Mouse (Mus musculus): ENCODE data around the gene Card6.

Gene Card6

DNA sequence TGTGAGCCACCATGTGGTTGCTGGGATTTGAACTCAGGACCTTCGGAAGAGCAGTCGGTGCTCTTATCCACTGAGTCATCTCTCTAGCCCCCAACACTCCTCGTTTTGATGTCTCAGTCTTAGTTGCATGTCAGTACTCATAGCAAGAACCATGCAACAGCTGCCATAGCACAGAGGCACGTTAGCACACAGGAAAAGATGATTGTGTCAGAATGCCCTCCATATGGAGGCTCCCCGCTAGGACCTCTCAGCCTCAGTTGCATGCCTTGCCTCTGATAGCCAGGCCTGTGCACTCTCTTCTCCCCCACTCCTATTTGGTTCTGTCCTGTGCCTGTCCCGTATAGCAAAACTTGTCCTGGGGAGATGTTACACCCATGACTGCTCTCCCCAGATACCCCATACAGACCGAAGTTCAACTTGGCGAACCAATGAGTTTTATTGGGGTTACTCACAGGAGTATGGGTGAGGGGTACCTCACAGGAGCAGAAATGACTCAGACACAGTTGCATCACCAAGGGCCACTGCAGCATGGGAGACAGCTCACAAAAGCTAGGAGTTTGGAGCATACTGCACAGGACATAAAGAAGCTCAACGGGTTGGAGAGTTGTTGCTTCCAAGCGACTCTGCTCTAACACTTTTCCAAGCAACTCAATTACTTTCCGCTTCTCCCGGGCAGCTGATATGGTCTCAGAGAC is 20.9 kb upstream of the Card6 start:
- no peak for DNase-seq

DNA sequence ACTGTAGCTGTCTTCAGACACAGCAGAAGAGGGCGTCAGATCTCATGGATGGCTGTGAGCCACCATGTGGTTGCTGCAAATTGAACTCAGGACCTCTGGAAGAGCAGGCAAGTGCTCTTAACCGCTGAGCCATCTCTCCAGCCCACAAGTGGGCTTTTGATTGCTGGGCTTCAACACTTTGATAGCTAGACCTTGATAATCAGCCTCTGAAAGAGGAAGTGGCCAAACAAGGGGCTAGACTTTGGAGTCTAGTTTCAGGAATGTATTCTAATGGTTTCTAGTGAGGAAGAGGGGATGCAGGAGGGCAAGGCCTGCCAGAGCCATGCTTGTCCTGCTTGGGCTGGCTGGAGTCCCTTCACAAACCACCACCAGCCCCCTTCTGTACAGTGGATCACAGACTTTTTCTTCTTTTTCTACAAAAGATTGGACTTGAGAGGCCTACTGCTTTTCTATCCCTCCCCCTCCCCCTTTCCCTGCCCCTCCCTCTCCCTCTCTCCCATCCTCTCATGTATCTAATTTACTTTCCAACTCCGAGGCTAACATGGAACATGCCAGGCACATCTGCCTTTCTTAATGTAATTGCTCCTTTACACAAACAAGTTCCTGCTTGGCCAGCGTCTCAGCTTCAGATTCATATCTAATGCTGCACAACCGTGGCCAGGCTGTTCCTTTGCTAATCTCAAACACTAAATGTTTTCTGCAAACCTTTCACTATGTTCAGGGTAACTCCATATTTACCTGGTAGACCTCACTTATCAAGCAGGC is 20.0 kb upstream of the Card6 start:
- no peak for DNase-seq

DNA sequence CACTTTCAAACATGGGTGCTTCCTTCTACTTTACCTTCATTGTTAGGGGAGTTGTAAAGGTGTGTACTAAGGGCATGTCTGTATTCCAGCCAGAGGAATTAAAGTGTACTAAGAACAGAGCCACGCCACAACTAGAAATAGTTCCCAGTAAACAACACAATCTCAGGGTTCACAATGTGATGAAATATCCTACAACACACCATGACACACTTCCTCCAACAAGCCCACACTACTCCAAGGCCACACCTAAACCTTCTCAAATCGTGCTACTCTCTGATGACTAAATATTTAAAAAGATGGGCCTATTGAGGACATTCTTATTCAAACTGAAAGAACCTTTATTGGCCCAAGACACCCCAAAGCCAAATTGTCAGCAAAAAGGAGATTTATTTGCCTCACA is 19.1 kb upstream of the Card6 start:
- no peak for DNase-seq

DNA sequence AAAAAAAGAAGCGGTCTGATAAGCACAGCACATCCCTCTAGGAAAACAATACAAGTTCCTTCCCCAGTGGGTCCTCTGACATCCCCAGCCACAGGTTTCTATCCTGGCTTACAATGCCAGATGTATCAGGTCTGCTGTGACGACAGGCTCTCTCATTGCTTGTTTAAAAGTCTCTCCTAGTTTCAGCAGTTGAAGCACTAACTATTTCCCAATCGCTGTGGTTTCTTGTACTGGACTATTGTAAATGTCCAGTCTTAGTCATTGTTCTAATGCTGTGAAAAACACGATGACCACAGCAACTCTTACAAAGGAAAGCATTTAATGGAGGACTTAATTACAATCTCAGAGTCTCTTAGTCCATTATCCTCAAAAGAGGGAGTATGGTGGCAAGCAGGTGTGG is 18.1 kb upstream of the Card6 start:
- DNase-seq = no peak

DNA sequence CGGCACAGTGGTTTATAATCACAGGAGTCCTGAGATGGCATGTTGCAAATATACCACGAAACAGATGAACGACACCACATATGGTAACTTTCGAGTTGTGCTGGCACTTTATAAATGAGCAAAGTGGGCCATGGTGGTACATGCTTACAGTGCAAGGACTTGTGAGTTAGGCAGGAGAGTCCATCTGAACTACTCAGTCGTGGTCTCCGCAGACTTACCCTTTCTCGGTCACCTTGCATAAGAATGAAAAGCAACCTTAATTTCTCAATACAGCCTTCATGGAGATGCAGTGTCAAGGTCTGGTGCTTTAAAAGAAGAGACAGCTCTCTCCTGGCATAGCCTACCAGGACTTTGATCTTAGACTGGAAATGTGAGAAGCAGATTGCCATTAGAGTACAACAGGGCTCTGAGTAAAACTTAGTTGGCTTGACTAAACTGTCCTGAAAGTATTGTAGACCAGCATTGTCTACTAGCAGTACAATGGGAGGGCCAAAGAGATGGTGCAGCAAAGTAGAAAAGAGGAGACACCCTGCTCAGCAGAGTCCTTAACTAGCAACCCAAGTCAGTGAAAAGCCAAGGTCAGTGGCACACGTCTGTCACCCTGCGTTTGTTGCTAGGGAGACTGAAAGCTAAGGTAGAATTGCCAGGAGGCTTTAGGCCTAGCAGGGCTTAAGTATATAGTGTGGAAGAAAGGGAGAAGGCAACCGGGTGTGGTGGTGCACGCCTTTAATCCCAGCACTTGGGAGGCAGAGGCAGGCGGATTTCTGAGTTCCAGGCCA is 13.4 kb upstream of the Card6 start:
- no peak for DNase-seq

DNA sequence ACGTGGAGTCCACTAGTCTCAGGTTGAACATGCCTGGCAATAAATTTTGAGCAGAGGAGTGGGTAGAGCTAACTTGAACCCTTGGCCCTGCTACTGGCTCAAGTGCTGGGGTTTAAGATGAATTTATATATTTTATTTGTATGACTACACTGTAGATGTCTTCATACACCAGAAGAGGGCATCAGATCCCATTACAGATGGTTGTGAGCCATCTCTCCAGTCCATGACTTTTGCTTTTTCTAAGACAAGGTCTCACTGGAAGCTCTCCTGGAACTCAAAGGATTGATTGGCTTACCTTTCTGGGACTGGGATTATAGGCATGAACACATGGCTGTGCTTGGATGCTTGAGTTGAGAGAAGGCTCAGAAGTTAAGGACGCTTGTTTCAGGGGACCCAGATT is 11.4 kb upstream of the Card6 start:
- DNase-seq = no peak

DNA sequence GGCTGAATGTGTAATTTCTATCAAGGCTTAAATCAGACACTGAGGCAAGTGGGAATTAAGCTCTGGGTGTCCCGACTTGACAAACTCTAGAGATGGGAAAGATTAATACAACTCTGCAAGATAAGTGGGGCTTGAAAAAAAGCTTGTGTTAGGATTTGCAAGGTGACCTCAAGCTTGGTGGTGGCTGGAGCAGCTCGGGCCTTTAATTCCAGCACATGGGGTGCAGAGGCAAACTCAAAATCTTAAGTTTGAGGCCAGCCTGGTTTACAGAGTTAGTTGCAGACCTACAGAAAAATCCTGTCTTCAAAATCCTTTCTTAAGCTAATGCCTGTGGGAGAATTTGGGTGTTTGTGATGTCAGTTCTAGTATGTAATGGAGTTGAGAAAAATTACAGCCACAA is 10.9 kb upstream of the Card6 start:
- DNase-seq = no peak

DNA sequence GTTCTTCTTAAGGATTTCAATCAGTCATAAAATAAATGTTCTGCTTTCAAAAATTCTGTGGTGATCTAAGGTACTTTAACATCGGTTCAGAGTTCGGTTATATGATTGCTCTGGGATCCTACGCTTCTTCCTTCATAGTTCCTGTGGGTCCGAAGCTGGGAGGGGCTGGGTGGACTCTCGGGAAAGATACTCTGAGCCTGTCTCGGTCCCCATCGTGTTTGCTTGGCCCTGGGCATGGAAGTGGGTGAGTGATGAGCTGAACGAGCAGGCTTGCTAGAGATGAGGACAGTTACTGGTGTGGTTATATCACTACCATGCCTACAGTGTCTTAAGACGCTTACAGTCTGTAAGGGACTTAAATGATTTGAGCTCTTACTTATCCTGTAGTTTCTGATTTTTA is 10.3 kb upstream of the Card6 start:
- no peak for DNase-seq

DNA sequence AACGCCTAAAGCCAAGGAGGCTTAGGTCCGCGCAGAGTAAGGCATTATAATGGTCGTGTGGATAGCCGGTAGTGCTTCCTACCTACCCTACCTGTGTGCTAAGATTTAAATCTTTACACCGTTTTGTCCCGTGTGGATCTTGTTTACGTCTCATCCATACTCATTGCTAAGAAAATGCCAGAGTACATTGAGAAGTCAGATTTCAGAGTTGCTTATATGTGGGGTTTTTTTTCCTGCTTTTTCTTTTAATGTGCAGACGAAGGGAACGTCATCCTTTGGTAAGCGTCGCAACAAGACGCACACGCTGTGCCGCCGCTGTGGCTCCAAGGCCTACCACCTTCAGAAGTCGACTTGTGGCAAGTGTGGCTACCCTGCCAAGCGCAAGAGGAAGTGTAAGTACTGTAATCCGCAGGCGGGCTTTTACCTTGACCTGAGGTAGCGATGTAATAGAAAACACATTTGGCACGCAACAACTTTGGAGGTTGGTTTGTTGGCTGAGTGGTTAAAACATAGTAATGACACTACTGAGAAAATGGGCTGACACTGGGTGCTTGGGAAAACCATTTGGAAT is 8.8 kb upstream of the Card6 start:
- peak; percentile 8 for DNase-seq

DNA sequence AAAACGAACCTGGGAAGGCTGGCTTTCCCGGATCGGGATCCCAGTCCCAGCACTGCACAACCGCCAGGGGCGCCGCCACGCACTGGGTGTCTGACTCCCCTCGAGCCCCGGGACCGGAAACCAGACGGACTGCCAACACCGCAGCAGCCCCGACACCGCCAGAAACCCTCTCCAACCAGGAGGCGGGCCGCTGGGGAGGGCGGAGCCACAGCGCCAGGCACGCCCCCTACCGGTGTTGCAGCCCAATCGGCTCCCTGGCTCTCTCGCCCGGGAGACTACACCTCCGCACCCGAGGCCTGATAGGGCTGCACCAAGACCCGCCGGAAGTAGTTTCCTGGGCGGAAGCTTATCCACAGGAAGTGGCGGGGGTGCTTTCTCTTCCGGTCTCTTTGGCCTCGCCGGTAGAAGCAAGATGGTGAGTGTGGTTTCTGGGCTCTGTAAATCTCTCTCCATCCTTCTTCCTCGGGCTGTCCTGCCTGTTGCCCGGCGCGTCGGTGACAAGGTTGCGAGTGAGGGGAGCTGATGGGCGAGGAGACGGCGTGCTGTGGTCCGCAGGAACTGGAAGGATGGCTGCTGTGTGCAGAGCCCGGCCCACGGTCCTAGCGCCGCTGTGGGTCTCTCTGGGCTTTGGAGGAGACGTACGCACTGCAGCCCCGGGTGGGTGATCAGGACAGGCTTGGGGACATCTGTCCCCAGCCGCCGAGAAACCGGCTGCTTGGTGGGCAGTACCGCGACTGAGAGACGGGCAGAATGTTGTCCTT is 8.1 kb upstream of the Card6 start, which contains the start of gene Rpl37:
TSS of gene Rpl37 (plus strand) at position 376 of the 761 bp plus-strand sequence.
- peak; percentile 99 for DNase-seq

DNA sequence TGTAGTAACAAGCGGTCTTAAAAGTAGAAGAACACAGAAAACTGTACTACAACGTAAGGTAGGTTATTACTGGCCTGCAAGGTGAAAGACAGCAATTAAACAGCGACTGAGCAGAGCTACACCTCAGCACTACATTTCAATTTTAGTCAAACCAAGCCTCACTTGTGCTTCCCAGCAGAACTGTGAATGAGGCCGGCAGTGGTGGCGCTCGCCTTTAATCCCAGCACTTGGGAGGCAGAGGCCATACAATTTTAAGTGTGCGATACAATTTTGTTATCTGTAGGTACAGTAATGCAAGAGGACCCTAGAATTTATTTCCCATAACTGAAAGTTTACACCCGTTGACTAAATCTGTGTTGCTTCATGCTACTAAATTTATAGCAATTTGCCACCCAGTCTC is 6.8 kb upstream of the Card6 start:
- no peak for DNase-seq

DNA sequence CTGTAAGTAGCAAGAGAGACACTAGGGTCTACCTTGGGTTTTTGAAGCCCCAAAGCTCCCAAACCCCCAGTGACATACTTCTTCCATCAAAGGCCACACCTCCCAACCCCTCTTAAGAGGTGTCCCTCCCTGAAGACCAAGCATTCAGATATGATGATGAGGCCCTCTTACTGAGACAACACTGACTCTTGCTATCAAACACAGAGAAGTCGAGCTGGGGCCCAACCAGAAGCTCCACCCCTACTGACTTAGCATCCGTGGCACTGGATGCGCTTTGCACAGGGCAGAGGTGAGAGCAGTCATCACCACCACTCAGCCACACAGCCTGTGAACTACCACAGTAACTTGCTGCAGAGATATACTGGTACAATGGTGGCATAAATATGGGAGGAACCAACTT is 4.3 kb upstream of the Card6 start:
- no peak for DNase-seq

DNA sequence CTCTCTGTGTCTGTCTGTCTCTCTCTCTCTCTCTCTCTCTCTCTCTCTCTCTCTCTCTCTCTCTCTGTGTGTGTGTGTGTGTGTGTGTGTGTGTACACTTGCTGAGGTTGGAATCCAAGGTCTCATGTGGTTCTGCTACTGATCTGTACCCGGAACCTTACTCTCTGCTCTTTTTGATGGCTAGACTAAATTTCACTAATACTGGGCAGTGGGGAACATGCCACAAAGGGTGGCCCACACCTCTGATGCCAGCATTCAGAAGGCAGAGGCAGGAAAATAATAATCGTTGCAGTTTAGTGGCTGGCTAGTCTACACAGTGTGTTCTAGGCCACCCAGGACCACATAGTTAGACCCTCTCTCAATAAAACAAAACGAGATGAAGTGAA is 309 bp upstream of the Card6 start:
- DNase-seq = no peak

DNA sequence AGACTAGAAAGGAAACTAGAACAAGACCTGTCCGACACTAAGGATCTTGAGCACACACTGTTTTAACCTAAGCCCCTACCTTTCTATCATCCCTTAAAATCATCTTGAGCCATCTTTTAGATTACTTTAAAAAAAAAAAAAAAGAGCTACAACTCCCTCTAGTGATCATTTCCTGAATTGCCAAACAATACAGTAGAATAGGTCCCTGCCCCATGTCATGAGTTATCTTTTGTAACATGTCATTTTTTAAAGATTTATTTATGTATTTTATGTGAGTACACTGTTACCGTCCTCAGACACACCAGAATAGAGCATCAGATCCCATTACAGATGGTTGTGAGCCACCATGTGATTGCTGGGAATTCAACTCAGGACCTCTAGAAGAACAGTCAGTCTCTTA is 2.0 kb downstream of the Card6 start:
- DNase-seq = no peak

DNA sequence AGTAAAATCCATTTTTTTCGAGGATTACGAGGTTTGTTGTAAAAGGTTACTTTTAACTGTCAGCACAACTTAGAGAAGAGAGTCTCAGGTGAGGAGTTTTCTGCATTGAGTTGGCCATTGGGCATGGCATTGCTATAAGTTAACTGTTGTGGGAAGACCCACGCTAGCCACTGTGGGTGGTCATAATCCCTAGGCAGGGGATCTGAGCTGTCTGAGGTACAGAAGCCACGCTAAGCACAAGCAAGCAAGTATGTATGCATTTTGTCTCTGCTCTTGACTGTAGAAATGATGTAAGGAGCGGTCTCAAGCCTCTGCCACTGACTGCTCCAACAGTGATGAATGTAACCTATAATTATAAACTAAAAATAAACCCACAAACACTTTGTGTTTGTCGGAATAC is 2.4 kb downstream of the Card6 start:
- no peak for DNase-seq

DNA sequence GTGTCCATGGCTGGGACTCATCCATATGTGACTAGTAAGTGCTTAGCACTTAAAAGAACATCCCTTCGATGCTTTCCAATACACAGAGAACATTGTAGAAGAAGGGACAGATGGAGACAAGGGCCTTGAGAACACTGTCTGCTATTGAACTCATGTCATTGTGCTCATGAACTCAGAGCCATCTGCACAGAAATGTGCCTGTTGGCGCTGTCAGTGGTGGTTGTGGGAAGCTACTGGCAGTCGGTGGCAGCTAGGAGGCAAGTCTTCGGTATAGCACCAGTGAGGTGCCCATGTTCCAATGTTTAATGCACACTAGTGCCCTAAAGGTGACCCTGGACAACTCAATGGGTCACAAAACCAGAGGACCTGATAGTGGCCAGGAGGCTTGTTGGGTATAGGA is 6.0 kb downstream of the Card6 start:
- DNase-seq = no peak

DNA sequence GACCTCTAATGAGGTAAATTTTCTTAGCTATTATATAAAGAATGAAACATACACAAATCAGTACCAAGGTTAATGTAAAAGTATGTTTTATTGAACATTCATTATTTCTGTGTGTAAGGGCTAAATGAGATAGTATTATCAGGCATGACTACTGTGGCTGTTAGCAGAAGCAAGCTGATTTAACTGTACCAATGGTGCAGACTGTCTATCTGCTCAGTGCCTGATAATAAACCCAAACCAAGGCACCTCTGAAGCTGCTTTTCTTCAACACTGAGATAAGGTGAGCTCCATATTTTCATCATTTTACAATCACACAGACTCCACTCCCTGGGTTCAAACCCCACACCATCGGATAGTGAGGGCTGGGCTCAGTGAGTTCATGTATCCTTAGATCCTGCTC is 11.0 kb downstream of the Card6 start:
- no peak for DNase-seq

DNA sequence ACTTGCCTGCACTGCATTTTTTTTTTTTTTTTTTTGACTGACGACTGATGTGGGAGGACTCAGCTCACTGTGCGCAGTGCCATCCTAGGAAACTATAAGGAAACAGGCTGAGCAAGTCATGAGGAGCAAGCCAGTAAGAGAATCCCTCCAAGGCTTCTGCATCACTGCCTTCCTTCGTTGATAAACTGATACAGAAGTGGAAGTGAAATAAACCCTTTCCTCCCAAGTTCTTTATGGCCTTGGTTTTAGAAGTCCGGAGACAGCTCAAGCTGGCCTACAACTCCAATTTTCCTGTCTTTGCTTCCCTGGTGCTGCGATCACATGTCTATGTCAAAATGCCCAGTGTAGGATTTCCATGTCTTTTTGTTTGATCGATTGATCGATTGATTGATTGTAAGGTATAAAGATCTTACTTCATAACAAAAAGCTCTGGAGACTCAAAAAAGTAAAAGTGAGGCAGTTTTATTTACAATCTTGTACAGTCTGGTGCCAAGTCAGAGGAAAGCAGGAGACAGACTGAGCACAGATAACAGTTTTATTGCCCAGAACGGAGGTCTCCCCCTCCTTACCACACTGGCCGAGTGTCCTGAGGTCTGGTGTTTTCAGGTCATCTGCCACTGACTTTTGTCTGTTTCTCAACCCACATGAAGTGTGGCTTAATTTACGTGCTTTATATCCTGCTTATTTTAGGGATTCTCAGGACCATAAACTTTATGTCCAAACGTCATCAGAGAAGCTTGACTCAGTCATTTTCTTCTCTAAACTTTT is 12.6 kb downstream of the Card6 start:
- DNase-seq = no peak

DNA sequence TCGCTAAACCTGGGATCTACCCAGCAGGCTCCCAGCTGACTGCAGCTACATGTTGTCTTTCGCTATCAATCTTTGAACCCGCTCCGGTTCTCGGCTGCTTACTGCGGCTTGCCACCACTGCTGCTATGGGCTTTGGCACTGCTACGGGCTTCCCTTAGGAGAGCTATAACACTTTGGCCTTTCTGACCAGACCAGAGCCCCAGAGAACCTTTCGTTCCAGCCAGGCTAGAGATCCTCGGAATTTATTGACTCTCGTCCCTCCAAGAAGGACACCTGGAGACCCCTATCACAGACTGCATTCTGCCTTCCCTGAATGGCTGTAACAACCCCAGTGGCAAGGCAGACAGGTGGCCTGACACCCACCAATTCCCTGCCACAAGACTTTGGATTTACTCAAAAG is 18.2 kb downstream of the Card6 start:
- DNase-seq = no peak

DNA sequence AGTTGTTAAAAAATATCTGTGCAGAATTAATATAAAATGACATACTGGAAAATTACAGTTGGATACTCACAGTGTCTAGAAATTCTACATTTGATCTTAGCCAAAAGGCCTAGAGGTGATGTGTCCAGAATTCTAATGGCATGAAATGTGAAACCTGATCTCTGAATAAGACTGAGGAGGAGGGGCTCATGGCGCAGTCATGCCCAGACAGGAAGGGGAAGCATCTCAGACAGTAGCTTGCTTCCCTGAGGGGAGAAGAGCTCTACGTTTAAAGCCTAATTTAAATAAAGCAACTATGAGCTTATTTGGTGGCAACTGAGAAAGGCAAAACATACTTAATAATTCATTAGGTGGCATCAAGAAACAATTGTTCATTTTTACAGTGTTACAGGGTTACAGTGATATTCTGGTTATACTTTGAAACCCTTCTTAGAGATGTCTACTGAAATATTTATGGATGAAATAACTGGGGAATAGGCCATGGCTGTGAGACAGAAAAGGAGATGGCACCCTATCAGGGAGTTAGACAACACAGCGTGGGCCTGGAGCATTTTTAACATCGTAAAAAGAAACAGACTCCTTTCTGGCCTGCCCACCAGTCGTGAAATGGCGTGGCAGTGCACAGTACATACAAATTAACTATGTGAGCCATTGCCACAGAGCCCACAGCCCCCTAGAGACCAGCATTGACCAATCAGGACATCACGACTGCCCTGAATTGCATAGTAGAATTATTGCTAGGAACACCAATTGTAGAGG is 19.3 kb downstream of the Card6 start:
- no peak for DNase-seq

DNA sequence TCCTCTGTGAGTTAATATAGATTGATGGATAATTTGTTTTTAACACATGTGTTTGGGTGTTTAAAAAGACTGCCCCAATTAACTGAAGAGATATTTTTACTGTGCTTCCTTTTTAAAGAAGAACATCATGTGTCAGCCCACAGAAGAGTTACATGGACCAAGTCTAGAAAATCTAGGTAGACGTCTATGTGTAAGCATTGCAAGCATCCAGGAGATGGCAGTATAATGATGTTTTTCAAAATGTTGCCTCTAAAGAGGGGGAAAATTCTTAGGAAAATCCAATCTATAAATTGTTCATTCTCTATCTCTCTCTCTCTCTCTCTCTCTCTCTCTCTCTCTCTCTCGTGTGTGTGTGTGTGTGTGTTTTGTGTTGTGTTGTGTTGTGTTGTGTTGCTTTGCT is 22.2 kb downstream of the Card6 start:
- DNase-seq = peak; percentile 22
